Mouse (Mus musculus): ENCODE results near the gene Haus2.

GRCm38 (mm10) chr2:120566886-120567797, 42.0 kb upstream of the Haus2 start, which contains the start of gene Snap23:
- TF ChIP-seq TAL1 (IDR thresholded peaks at IDR 0.05; ENCODE audit: low read length) (no peak), GATA1 (IDR thresholded peaks at IDR 0.05; ENCODE audit: low read length) (no peak)
